Mouse (Mus musculus) lung, embryonic 16.5 days (tissue): ENCODE results near the gene Muc1. TPM values are rescaled to one million over a fixed set of nuclear protein-coding genes. Genes with fewer than 3 reads are reported as not detected.

ENCODE experiments used
- ATAC-seq: fragments of 200-750 bp; cut with Nextera tagmentation; 2 replicates; pipeline ENCODE4 v1.8.0; 2017; ENCODE audit warnings: low read depth, mild to moderate bottlenecking, moderate library complexity
- H3K27ac ChIP-seq: fragments of 300-500 bp; sonication (generic); 2 replicates; pipeline ENCODE4 v1.5.1; 2014; ENCODE audit warnings: mild to moderate bottlenecking, control low read depth, low read length
- H3K27me3 ChIP-seq: fragments of 300-500 bp; sonication (generic); 2 replicates; pipeline ENCODE4 v1.6.1; 2014; ENCODE audit warnings: low read depth, low read length, mixed read lengths; ENCODE audit not compliant: control insufficient read depth, insufficient read depth
- H3K36me3 ChIP-seq: fragments of 300-500 bp; sonication (generic); 2 replicates; pipeline ENCODE4 v1.6.1; 2014; ENCODE audit warnings: low read length; ENCODE audit not compliant: control insufficient read depth, insufficient read depth
- H3K4me1 ChIP-seq: fragments of 300-500 bp; sonication (generic); replicated peaks from 2 replicates; pipeline ENCODE4 v1.6.1; 2014; ENCODE audit warnings: low read length, mixed read lengths; ENCODE audit not compliant: control insufficient read depth, insufficient read depth
- H3K4me2 ChIP-seq: fragments of 300-500 bp; sonication (generic); 2 replicates; pipeline ENCODE4 v1.6.1; 2014; ENCODE audit warnings: low read depth, low read length, control low read depth
- H3K4me3 ChIP-seq: fragments of 300-500 bp; sonication (generic); 2 replicates; pipeline ENCODE4 v1.5.1; 2014; ENCODE audit warnings: mild to moderate bottlenecking, low read length, control low read depth
- H3K9ac ChIP-seq: fragments of 300-500 bp; sonication (generic); 2 replicates; pipeline ENCODE4 v1.6.1; 2014; ENCODE audit warnings: low read length, control low read depth
- H3K9me3 ChIP-seq: fragments of 300-500 bp; sonication (generic); 2 replicates; pipeline ENCODE4 v1.6.1; 2016; ENCODE audit warnings: low read length; ENCODE audit not compliant: control insufficient read depth
- WGBS: fragments of 180-500 bp; shearing (Covaris S2); extraction: QIAGEN DNeasy Blood & Tissue Kit; methylation state at CpG from one replicate; pipeline ENCODE4 v1.1.7; 2014; 5-methylcytosine and 5-hydroxymethylcytosine counted together
- polyA plus RNA-seq: library from polyadenylated mRNA; unstranded; fragments of >200 nt; fragmentation: Nextera tagmentation; extraction: Ambion mirVana; gene quantifications from 2 replicates; pipeline ENCODE4 v1.2.1, GENCODE M21; 2015

Muc1 gene
- 151 and 162 TPM in 2 replicates for polyA plus RNA-seq

GRCm38 (mm10) chr3:89228836-89229235, at the start of gene Muc1:
Muc1 (plus strand) TSS chr3:89229057.
- Histone ChIP-seq H3K9ac (peak within 1 kb of the TSS; percentile 68), H3K4me2 (peak within 1 kb of the TSS; percentile 83), H3K27ac (peak within 1 kb of the TSS; percentile 91), H3K27me3 (no peaks in the 10 kb centered on the region), H3K4me1 (peaks cover 28% of the 10 kb centered on the region), H3K9me3 (no peaks in the 10 kb centered on the region), H3K4me3 (peak within 1 kb of the TSS; percentile 53), H3K36me3 (peaks cover under 1% of the 10 kb centered on the region; the same call in 1 of the 2 replicates)
- ATAC-seq: peak; percentile 23
- 16% methylated on average over 10 of the region's 10 CpGs for WGBS

GRCm38 (mm10) chr3:89181749-89182500, 46.9 kb upstream of the Muc1 start:
- no peak overlapping the region for H3K27ac ChIP-seq
- WGBS: 86% methylated on average over 27 of the region's 27 CpGs
- H3K4me1 ChIP-seq: peaks cover 16% of the 10 kb centered on the region

GRCm38 (mm10) chr3:89182531-89183057, 46.3 kb upstream of the Muc1 start:
- H3K4me1 ChIP-seq: peaks cover 16% of the 10 kb centered on the region
- peaks cover 22% of the 10 kb centered on the region for H3K36me3 ChIP-seq
- H3K27me3 ChIP-seq: no peaks in the 10 kb centered on the region
- H3K4me2 ChIP-seq: peak overlapping the region; percentile 92
- no peak overlapping the region; the same call in 1 of the 2 replicates for H3K9ac ChIP-seq
- H3K9me3 ChIP-seq: no peaks in the 10 kb centered on the region
- H3K27ac ChIP-seq: no peak overlapping the region
- WGBS: 34% methylated on average over 7 of the region's 7 CpGs
- ATAC-seq: no peak; the same call in 1 of the 2 replicates
- peak overlapping the region; percentile 69 for H3K4me3 ChIP-seq

More at GRCm38 (mm10) chr3:89181749-89182500, 46.9 kb upstream of the Muc1 start:
- peaks cover 22% of the 10 kb centered on the region for H3K36me3 ChIP-seq
- H3K4me2 ChIP-seq: no peak overlapping the region
- no peaks in the 10 kb centered on the region for H3K9me3 ChIP-seq
- no peak overlapping the region for H3K4me3 ChIP-seq
- no peak overlapping the region for H3K9ac ChIP-seq
- no peak for ATAC-seq
- no peaks in the 10 kb centered on the region for H3K27me3 ChIP-seq

- peaks cover 22% of the 10 kb centered on the region for H3K36me3 ChIP-seq
- H3K9me3 ChIP-seq: no peaks in the 10 kb centered on the region
- H3K4me1 ChIP-seq: peaks cover 12% of the 10 kb centered on the region
- H3K4me2 ChIP-seq: peak within 1 kb of the TSS; percentile 92
- H3K27ac ChIP-seq: peak within 1 kb of the TSS; percentile 68
- peak; percentile 95 for ATAC-seq
- WGBS: 6% methylated on average over 39 of the region's 39 CpGs
- peak within 1 kb of the TSS; percentile 80 for H3K9ac ChIP-seq
- H3K4me3 ChIP-seq: peak within 1 kb of the TSS; percentile 69
- H3K27me3 ChIP-seq: no peaks in the 10 kb centered on the region
Observed at GRCm38 (mm10) chr3:89183058-89183958, 45.5 kb upstream of the Muc1 start, which contains the start of gene Fam189b. Fam189b (plus strand) TSS chr3:89183143.

- no peaks in the 10 kb centered on the region for H3K27me3 ChIP-seq
- peak overlapping the region; percentile 69 for H3K4me3 ChIP-seq
- H3K4me1 ChIP-seq: peaks cover 8% of the 10 kb centered on the region
- H3K9me3 ChIP-seq: no peaks in the 10 kb centered on the region
- ATAC-seq: no peak
- peak overlapping the region; percentile 80 for H3K9ac ChIP-seq
- H3K36me3 ChIP-seq: peaks cover 22% of the 10 kb centered on the region
- H3K4me2 ChIP-seq: peak overlapping the region; percentile 92
- no peak overlapping the region for H3K27ac ChIP-seq
- 82% methylated on average over 5 of the region's 6 CpGs for WGBS
Observed at GRCm38 (mm10) chr3:89183959-89184315, 44.9 kb upstream of the Muc1 start.

- no peak overlapping the region for H3K4me2 ChIP-seq
Observed at GRCm38 (mm10) chr3:89187197-89187596, 41.7 kb upstream of the Muc1 start.

GRCm38 (mm10) chr3:89187690-89188477, 41.0 kb upstream of the Muc1 start:
- no peak for ATAC-seq
- H3K27me3 ChIP-seq: no peaks in the 10 kb centered on the region
- H3K9ac ChIP-seq: no peak overlapping the region
- no peak overlapping the region for H3K4me2 ChIP-seq
- no peaks in the 10 kb centered on the region for H3K9me3 ChIP-seq
- no peak overlapping the region for H3K4me3 ChIP-seq
- no peak overlapping the region for H3K27ac ChIP-seq
- H3K36me3 ChIP-seq: no peaks in the 10 kb centered on the region
- peaks cover 8% of the 10 kb centered on the region for H3K4me1 ChIP-seq
- WGBS: 81% methylated on average over 18 of the region's 18 CpGs

More at GRCm38 (mm10) chr3:89187197-89187596, 41.7 kb upstream of the Muc1 start:
- Histone ChIP-seq H3K36me3 (no peaks in the 10 kb centered on the region), H3K4me3 (no peak overlapping the region), H3K9ac (no peak overlapping the region), H3K9me3 (no peaks in the 10 kb centered on the region), H3K27ac (no peak overlapping the region), H3K27me3 (no peaks in the 10 kb centered on the region), H3K4me1 (peaks cover 8% of the 10 kb centered on the region)
- no peak for ATAC-seq
- WGBS: 51% methylated on average over 22 of the region's 23 CpGs

GRCm38 (mm10) chr3:89188478-89188875, 40.4 kb upstream of the Muc1 start:
- Histone ChIP-seq H3K27ac (no peak overlapping the region), H3K4me3 (no peak overlapping the region), H3K4me1 (peaks cover 8% of the 10 kb centered on the region), H3K4me2 (no peak overlapping the region), H3K9ac (no peak overlapping the region), H3K27me3 (no peaks in the 10 kb centered on the region), H3K36me3 (no peaks in the 10 kb centered on the region), H3K9me3 (no peaks in the 10 kb centered on the region)
- ATAC-seq: no peak
- 77% methylated on average over 12 of the region's 12 CpGs for WGBS
